Mouse (Mus musculus): Measurements from ENCODE around the gene Ddx19a.
"Not testable (repeated sequence)": the region's sequence is repeated elsewhere in the genome, so short reads cannot be mapped to it uniquely, and the experiment has no call there.

The Ddx19a gene

GRCm38 (mm10) chr8:110969910-110970770 is 27.5 kb downstream of the Ddx19a start:
- peak; percentile 90 for DNase-seq

GRCm38 (mm10) chr8:110967326-110967725 is 30.3 kb downstream of the Ddx19a start:
- DNase-seq: no peak

- DNase-seq: no peak
Measured at GRCm38 (mm10) chr8:110966586-110966985, 31.0 kb downstream of the Ddx19a start.

GRCm38 (mm10) chr8:110965594-110965993 is 32.0 kb downstream of the Ddx19a start:
- DNase-seq: no peak

- no peak for DNase-seq
Measured at GRCm38 (mm10) chr8:110964666-110965065, 32.9 kb downstream of the Ddx19a start.

GRCm38 (mm10) chr8:110963051-110963450 is 34.5 kb downstream of the Ddx19a start:
- no peak for DNase-seq

GRCm38 (mm10) chr8:110959906-110960305 is 37.7 kb downstream of the Ddx19a start:
- DNase-seq: no peak

GRCm38 (mm10) chr8:110959071-110959780 is 38.4 kb downstream of the Ddx19a start:
- no peak for DNase-seq

GRCm38 (mm10) chr8:110958553-110958952 is 39.0 kb downstream of the Ddx19a start:
- DNase-seq: not testable (repeated sequence)

- DNase-seq: no peak
Measured at GRCm38 (mm10) chr8:110958135-110958534, 39.5 kb downstream of the Ddx19a start.

GRCm38 (mm10) chr8:110957471-110957870 is 40.1 kb downstream of the Ddx19a start:
- no peak for DNase-seq

GRCm38 (mm10) chr8:110956619-110957450 is 40.8 kb downstream of the Ddx19a start:
- no peak for DNase-seq

GRCm38 (mm10) chr8:110954776-110955175 is 42.8 kb downstream of the Ddx19a start:
- peak; percentile 61 for DNase-seq

- no peak for DNase-seq
Measured at GRCm38 (mm10) chr8:110950065-110950484, 47.5 kb downstream of the Ddx19a start.

GRCm38 (mm10) chr8:110945716-110946115 is 51.9 kb downstream of the Ddx19a start:
- no peak for DNase-seq

- no peak for DNase-seq
Measured at GRCm38 (mm10) chr8:110944276-110944876, 53.2 kb downstream of the Ddx19a start.

- DNase-seq: no peak
Measured at GRCm38 (mm10) chr8:110941453-110941948, 56.1 kb downstream of the Ddx19a start.

- no peak for DNase-seq
Measured at GRCm38 (mm10) chr8:110940682-110941452, 56.7 kb downstream of the Ddx19a start.

GRCm38 (mm10) chr8:110938882-110939589 is 58.6 kb downstream of the Ddx19a start:
- peak; percentile 65 for DNase-seq

- DNase-seq: no peak
Measured at GRCm38 (mm10) chr8:110936217-110936616, 61.4 kb downstream of the Ddx19a start.

GRCm38 (mm10) chr8:110933272-110933671 is 64.3 kb downstream of the Ddx19a start:
- DNase-seq: no peak
